Mouse (Mus musculus): ENCODE data around the gene Senp2.

Senp2 gene

DNA sequence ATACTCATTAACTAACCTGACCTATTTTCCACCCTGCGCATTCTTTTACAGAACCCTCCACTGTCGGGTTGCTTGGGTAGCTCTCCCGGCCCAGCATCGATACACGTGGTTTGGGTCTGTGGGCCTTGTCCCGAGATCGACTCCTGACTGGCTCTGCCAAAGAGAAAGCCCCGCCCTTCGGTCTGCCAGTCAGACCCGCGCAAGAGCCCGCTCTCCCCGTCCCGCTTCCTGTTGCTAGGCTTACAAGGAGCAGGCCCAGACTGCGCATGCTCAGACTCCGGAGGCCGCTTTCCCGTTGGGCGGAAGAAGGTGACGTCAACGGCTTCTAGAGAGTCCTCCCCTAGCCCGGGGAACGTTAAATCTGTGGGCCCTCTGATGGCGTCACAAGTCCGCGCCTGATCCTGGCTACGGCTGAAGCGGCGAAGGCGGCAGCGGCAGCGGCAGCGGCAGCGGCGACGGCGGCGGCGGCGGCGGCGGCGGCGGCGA, at the start of gene Senp2:
Senp2 (plus strand) TSS at position 386 of the 486 bp plus-strand sequence.
- under 1% methylated on average over 44 of the region's 45 CpGs for WGBS

DNA sequence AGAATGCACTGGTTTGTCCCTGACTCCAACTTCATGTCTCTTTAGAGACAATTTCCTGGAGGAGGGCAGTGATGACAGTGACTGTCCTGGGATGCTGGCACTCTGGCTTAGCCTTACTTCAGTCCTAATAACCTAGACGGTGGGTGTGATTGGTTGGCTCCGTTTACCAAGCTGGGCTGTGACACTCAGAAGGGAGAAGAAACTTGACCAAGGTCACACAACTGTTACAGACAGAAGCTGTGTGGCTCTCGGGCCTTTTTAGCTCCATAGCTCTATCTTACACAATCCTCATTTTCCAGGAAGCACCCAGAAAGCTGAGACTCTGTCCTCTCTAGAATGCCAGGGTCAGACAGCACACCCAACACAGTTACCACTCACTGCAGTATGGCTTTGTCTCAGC, 43.7 kb upstream of the Senp2 start:
- 92% methylated on average over 3 of the region's 3 CpGs for WGBS

DNA sequence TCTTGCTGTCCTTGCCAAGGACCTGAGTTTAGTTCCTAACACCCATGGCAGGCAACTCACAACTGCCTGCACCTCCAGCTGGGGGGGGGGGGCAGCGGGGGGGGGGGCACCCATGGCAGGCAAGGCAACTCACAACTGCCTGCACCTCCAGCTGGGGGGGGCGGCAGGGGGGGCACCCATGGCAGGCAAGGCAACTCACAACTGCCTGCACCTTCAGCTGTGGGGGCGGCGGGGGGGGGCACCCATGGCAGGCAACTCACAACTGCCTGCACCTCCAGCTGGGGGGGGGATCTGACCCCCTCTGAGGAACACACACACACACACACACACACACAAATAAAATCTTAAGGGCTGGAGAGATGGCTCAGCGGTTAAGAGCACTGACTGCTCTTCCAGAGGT, 39.4 kb upstream of the Senp2 start:
- WGBS: 73% methylated on average over 5 of the region's 5 CpGs

DNA sequence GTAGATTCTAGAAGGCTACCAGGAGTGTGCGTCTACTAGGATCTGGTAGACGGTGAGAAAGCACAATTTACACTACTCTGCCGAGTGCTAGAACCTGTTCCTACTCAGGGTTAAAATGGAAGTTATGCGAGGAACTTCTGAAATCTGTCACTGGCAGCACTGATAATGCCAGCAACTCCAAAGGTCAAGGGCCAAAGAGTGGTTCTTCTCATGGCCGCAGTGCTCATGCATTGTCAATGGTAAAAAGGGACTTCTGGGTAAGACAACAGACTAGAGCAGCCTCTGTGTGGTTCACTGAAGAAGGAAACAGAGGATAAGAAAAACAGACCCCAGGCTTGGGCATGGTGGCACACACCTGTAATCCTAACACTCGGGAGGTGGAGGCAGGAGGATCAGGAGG, 38.7 kb upstream of the Senp2 start:
- 93% methylated on average over 6 of the region's 6 CpGs for WGBS

DNA sequence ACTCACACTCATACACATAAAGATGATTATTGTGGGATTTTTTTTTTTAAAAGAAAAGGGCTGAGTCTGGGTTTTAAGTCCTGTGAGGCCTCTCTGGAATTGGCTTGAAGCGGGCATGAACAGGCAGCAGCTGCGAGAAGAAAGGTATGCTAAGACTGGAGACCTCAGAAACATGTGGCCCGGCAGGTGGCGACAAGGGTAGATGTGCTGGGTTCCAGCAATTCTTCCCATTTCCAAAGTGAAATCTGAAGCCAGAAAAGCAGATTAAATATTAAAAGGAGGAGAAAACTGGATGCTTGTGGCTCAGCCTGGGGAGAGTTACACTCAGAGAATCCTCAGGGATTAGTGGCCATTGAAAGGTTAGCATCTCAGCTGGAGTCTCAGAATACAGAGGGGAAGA, 37.8 kb upstream of the Senp2 start:
- 77% methylated on average over 4 of the region's 4 CpGs for WGBS

DNA sequence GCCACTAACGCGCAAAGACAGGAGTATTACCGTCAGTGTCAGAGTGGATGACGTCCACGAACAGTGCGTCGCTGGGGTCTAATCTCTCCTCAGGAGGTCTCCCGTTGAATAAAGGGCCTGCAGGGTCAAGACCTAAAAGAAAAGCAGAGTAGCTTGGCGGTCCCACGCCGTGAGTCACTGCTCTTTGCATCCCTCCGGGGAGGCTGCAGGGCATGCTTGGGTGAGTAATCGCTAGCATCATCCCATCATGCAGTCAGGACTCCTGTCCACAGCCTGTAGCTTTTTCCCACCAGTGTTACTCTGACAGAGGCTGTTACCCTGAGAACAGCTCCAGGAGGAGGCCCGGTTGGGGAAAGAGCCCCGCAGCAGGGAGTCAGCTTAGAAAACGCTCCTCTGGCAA, 33.1 kb upstream of the Senp2 start:
- 21% methylated on average over 16 of the region's 16 CpGs for WGBS

DNA sequence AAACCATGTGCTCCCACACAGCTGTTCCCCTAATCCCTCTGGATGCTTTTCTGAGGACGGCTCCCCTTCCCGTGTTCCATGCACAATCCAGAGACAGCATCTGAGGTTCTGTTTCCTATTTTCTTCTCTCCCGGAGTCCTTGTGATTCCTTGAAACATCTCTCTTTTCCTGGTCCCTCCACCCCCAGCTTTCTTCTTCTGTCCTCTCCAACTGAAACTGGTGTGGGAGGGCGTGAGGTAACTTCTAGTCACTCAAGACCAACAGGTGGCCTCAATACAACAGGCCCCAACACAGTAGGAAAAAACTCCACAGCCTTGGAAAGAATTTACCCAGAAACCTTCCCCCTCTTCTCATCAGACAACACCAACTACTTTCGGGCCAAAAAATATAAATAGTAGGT, 31.9 kb upstream of the Senp2 start:
- 48% methylated on average over 5 of the region's 5 CpGs for WGBS

DNA sequence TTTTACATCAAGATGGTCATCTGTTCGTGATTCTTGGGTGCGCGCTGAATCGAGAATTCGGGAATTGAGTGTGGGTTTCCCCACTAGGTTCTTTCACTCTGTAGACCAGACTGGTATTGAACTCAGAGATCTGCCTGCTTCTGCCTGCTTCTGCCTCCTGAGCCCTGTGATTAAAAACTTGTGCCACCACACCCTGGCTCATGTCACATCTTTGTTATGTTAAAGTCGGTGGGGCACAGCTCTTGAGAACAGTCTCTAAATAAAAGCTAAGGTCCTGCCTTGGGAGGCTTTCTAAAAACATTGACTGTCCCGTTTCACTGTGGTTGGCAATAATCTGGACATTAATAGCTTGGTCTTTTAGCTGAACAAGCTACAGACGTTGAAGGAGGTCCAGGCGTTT, 26.1 kb upstream of the Senp2 start:
- 91% methylated on average over 9 of the region's 9 CpGs for WGBS

DNA sequence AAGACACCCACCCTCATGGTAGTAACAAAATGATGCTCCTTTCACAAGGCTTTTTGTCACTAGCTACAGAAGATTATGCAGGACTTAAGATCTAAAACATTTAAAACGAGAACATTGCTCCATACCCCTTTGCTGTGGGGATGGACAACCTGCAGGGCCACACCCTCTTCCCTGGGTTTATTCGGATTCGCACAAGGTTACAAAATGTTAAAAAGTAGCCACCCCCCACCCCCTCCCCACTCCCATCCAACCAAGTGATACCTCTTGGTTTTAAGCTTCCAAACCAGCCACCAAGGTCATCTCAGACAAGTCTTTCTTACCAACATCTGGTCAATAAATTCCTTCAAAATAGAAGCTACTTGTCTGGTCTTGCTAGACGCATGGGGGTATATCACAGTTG, 25.7 kb upstream of the Senp2 start:
- 93% methylated on average over 4 of the region's 4 CpGs for WGBS

DNA sequence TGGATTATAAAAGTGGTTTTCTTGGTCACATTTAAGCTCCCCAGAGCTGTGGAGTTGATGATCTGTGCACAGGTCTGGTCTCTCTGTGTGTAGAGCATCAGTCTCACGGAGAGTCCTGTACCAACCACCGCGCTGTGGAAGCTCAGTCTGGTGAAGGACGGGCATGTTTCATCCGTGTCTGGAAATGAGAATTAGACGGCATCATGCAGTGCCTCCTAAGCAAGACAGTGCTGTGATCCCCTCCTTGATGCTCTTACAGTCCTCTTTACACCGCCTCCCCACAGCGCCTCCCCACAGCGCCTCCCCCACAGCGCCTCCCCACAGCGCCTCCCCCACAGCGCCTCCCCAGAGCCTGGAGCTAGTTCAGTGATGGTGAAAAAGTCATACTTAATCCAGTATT, 25.2 kb upstream of the Senp2 start:
- WGBS: 91% methylated on average over 12 of the region's 12 CpGs

DNA sequence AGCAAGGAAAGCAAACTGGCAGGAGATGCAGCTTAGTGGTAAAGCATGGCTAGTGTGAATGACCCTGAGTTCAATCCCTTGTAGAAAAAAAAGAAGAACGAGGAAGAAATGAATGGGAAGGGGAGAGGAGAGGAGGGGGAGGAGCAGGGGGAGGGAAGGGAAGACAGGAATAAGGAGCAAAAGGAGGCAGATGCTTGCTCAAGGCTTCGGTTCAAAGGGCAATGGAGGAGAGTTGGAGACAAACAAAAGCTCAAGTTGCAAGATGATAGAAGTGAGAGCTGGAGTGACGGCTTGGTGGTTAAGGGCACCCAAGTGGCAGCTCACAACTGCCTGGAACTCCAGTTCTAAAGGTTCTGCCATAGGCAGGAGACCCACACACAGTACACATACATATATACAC, 23.1 kb upstream of the Senp2 start:
- 73% methylated on average over 3 of the region's 3 CpGs for WGBS

DNA sequence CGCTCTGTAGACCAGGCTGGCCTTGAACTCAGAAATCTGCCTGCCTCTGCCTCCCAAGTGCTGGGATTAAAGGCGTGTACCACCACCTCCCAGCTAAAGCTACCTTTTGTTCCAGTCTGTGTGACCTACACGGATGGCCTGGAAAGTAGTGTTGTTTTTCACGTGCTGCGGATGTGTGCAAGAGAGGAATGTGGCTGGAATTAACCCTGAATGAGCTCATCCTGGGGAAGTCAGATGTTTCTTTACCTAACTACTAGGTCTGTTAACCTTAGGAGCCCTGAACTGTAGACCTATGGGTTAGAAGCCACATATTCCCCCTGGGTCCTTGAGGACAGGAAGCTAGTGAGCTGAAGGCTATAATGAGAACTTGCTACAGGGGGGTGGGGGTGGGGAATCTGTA, 21.3 kb upstream of the Senp2 start:
- WGBS: 76% methylated on average over 5 of the region's 5 CpGs

DNA sequence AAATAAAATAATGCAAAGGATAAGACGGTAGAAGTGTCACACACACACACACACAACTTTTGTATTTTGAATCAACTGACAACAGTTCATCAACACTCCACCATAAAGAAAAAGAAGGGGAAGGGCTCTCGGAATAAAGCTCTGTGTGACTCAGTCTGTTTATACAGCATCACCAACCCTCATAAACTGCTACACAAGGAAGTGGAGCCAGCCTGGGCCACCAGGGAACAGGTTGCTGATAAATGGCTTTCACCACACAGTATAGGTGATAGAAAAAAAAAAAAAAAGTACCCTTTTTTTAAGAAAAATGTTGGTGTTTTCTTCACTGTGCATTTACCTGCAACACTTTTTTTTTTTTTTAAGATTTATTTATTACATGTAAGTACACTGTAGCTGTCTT, 17.5 kb upstream of the Senp2 start:
- 78% methylated on average over 2 of the region's 2 CpGs for WGBS

DNA sequence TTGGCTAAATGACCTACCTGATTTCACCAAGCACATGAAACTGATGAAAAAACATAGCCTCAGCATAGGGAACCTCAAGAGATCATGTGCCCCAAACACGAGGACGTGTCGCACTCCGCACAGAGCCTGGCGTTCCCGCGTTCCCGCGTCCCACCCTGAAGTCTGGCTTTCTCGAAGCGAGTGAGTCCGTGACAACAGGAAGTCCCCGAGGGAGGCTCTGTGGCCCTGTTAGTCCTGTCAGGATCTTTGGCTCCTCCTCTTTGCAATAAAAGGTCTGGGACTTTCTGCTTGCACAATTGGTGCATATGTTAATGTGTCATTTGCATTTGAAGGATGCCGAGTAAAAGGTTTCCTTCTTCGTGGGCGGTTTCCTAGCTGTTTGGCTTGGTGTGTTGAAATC, 14.0 kb upstream of the Senp2 start, which contains the start of gene Liph:
Liph (minus strand) TSS at position 360 of the 400 bp plus-strand sequence.
- 5% methylated on average over 16 of the region's 16 CpGs for WGBS

DNA sequence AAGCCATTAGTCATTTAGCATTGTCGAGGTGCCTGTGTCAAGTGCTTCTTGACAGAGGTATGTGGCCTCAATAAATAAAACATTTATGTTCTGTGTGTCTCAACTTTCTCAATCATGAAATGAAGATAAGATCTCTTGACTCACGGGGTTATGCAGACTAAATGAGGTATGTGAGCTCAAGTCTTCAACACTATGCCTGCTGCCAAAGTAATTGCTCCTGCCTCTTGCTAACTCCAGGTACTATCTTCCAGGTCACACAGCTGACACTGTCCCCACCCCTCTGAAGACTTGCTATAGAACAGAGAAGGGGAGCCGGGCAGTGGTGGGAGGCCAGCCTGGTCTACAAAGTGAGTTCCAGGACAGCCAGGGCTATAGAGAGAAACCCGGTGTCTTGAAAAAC, 12.9 kb upstream of the Senp2 start:
- WGBS: 76% methylated on average over 4 of the region's 4 CpGs

DNA sequence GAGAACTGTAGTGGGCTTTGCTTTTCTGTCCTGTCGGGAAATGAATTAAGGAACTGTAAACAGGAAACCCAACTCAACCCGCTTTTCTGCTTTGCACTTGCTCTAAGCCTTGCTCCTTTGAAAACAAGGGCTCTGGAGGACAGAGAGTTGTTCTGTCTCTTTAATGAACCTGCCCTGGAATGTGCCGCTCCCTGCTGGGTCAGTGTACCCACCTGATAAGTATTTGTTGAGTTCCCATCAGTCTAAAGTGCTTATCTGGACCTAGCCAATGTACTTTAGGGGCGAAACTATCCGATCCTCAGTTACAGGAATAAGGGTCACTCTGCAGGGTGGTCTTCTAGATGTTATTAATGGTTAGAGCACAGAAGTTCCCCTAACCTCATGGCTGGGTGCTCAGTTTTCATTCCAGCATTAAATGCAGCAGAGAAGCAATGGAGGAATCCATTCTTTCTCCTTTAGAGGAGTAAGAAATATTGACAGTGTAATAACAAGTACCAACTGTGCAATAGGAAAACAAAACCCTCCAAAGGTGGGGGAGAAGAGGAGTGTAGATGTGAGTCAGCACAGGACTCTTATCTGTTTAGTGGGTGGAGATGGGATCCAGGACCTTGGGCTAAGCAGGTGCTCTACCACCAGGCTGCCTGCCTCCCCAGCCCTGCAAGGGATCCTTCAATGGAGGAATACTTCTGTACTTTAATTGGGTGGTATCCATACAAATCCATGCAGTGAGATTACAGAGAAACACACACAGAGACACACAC, 12.2 kb upstream of the Senp2 start:
- WGBS: 86% methylated on average over 5 of the region's 5 CpGs

DNA sequence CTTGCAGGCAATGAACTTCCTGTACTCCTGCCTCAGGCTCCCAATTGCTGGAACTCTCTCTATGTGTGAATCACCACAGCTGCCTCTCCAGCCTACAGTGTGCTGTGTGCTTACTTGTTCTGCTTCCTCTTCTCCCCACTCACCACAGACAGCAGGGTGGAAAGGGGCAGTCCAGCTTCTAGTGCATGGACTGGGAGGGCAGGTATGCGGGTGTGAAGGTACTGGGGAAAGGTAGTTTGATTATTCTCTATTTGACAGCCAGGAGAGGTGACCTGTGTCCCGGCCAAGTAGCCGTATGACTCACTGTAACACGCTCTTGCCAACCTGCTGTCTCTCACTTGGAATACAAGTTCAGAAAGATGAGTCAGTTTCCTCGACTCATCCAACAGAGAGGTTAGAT, 11.2 kb upstream of the Senp2 start:
- 60% methylated on average over 5 of the region's 5 CpGs for WGBS

DNA sequence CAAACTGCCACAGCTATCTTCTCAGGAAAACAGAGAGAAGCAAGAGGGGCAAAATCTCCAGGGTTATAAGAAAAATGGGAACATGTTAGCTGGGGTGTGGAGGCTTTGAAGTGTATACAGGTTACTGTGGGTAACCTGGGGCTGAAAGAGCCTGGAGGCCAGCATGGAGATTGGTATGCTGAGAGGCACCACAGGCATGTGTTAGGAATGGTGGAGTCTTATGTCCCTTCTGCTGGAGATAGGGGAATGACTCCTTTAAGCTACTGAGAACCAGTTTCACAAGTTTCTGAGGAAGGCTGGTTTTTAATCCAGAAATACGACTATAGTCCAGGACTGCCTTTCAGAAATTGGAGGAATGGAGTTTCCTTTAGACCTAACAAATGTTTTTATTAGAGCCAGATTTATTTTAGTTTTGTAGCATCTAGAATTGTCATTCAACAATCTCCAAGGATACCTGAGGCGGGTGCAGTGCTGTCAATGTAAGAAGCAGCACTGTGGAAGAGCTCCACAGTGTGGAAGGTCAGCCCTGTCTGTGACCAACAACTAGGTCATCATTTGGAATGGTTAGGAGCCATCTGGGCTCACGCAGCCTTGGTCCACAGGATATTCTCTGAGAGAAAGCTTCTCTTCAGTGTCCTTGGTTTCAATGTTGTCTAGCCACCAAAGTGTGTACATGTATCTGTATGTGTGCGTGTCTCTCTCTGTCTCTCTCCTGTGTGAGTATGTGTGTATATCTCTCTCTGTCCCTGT, 9.2 kb upstream of the Senp2 start:
- 85% methylated on average over 4 of the region's 4 CpGs for WGBS

DNA sequence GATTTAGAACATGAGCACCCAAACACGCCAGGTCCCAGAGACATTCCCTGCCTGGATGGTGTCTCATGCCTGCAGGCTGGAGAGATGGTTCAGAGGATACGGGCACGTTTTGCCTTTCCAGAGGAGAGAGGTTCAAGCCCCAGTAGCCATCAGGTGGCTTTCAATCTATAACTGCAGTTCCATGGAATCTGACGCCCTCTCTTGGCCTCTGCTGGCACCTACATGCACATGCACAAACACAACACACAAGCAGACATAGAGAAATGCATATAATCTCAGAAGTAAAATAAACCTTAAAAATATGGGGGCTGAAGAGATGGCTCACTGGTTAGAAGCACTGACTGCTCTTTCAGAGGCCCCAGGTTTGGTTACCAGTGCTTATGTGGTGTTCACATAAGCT, 8.1 kb upstream of the Senp2 start:
- WGBS: 74% methylated on average over 4 of the region's 4 CpGs

DNA sequence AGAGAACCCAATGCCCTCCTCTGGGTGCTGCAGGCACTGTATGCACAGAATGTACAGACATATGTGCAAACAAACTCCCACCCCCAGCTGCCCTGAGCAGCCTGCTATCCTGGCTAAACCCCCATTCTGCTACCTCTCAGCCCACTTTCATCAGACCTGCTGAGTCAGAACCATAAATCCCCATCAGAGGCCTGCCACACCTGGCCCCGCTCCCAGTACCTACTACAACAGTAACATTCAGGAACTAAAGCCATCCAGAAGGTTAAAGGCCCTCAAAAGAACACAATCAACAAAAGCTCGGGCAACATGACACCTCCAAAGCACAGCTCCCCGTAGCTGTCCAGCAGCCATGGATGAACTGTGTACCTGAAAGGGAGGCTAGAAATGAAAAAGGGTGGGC, 7.7 kb upstream of the Senp2 start:
- WGBS: 75% methylated on average over 3 of the region's 3 CpGs

DNA sequence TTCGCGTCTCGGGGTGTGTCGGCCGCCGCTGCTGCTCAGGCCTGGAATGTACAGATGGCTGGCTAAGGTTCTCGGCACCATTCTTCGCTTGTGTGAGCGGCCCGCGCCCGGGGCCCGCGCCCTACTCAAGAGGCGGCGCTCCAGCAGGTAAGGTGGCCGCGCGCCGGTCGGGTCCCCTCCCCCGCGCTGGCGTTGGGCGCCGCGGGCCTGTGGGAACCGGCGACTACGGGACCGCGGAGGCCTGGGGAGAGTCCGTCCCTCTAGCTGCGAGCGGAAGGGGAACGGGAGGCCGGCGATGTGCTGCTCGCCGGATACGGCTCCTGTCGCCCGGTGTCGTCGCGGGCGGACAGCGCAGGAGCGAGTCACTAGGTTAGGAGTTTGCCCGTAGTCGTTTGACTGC, 312 bp downstream of the Senp2 start:
- under 1% methylated on average over 38 of the region's 51 CpGs for whole genome bisulfite sequencing

DNA sequence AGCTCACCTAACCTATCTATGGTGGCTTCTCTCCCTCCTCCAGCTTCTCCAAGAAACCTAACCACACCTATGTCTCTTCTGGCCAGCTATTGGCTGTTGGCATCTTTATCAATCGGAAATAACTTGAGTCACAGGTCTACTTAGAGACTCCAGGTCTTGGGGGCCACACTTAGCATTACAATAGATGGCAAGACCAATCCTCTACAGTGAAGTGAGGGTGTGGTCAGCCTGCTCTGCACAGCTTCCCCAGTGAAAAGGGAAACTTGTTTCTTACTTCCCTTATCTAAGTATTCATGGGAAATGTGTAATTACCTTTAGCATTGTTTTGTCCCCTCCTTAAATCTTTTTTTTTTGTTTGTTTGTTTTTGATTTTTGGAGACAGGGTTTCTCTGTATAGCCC, 6.3 kb downstream of the Senp2 start:
- WGBS: 88% methylated on average over 1 of the region's 1 CpGs

DNA sequence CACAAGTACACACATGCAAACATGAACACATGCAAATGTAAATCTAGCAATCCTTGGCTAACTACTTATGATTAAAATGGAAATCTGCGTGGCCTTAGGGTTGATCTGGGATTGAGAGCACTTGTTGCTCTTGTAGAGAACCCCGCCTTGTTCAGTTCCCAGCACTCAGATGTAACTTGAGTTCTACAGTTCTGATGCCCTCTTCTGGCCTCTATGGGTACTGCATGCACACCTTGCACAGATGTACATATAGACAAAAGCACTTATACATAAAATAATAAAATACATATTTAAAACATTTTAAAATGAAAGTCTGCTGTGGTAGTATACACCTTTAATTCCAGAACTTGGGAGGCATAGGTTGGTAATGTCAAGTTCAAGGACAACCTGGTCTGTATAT, 12.8 kb downstream of the Senp2 start:
- WGBS: 96% methylated on average over 2 of the region's 2 CpGs

Measured in cerebral cortex, adult 2 months (tissue).